Mouse (Mus musculus) MEL (cell line): ENCODE measurements around the gene Nptx1. TPM values are rescaled to one million over a fixed set of nuclear protein-coding genes. Genes with fewer than 3 reads are reported as not detected.

Experiments used
- DNase-seq: peaks from one replicate; pipeline ENCODE4 v3.0.0; 2011; ENCODE audit warnings: low read depth, low spot score
- H3K27ac ChIP-seq: 2 replicates; pipeline ENCODE4 v1.5.1; 2012; ENCODE audit warnings: low read depth, mild to moderate bottlenecking, control low read depth, low read length, moderate library complexity; ENCODE audit not compliant: control insufficient read depth
- H3K27me3 ChIP-seq, 2 experiments: fragments of 150-350 bp in 1 of 2; sonication (generic) in 1 of 2; 2 replicates each; pipeline ENCODE4 v1.6.1; 2012; ENCODE audit warnings: low read length in 2 of 2, mild to moderate bottlenecking in 2 of 2, improper control_type of control experiment in 1 of 2, moderate library complexity in 1 of 2; ENCODE audit not compliant: insufficient read depth in 2 of 2, control insufficient read depth in 1 of 2
- H3K36me3 ChIP-seq, 2 experiments: 2 replicates each; pipeline ENCODE4 v1.6.1; 2012 to 2014; ENCODE audit warnings: low read length in 2 of 2, improper control_type of control experiment in 1 of 2, inconsistent platforms in 1 of 2, mild to moderate bottlenecking in 1 of 2; ENCODE audit not compliant: insufficient read depth in 2 of 2, control insufficient read depth in 1 of 2
- H3K4me1 ChIP-seq, 2 experiments: fragments of 150-350 bp in 1 of 2; sonication (generic) in 1 of 2; 2 replicates each; pipeline ENCODE4 v1.6.1; 2012; ENCODE audit warnings: low read length in 2 of 2, improper control_type of control experiment in 1 of 2, mild to moderate bottlenecking in 1 of 2; ENCODE audit not compliant: insufficient read depth in 2 of 2, control insufficient read depth in 1 of 2
- H3K4me3 ChIP-seq, 2 experiments: fragments of 150-350 bp in 1 of 2; sonication (generic) in 1 of 2; 2 replicates each; pipeline ENCODE4 v1.5.1; 2012; ENCODE audit warnings: low read depth in 2 of 2, low read length in 2 of 2, mild to moderate bottlenecking in 2 of 2, moderate library complexity in 2 of 2, control low read depth in 1 of 2, improper control_type of control experiment in 1 of 2; ENCODE audit not compliant: control insufficient read depth in 1 of 2, insufficient read depth in 1 of 2
- H3K79me2 ChIP-seq: 2 replicates; pipeline ENCODE4 v1.6.1; 2012; ENCODE audit warnings: mild to moderate bottlenecking, low read length, moderate library complexity; ENCODE audit not compliant: control insufficient read depth, poor library complexity, insufficient read depth
- H3K9ac ChIP-seq: 2 replicates; pipeline ENCODE4 v1.6.1; 2012; ENCODE audit warnings: low read depth, mild to moderate bottlenecking, control low read depth, low read length, moderate library complexity; ENCODE audit not compliant: control insufficient read depth, poor library complexity, severe bottlenecking
- H3K9me3 ChIP-seq: fragments of 150-350 bp; sonication (generic); replicated peaks from 2 replicates; pipeline ENCODE4 v1.6.1; 2012; ENCODE audit warnings: mild to moderate bottlenecking, low read length, improper control_type of control experiment, moderate library complexity; ENCODE audit not compliant: insufficient read depth
- CHD1 ChIP-seq: IDR thresholded peaks from 2 replicates; pipeline ENCODE4 v1.6.1; 2012; ENCODE audit warnings: low read depth, mild to moderate bottlenecking, inconsistent platforms, low read length, improper control_type of control experiment
- CTCF ChIP-seq, 3 experiments: IDR thresholded peaks in 2 of 3; conservative IDR thresholded peaks in 1 of 3; 2 replicates each; pipeline ENCODE4 v1.5.1; 2011 to 2012; ENCODE audit warnings: low read length in 3 of 3, low read depth in 2 of 3, mild to moderate bottlenecking in 2 of 3, improper control_type of control experiment in 1 of 3, inconsistent platforms in 1 of 3, mixed read lengths in 1 of 3, moderate library complexity in 1 of 3; ENCODE audit not compliant: control insufficient read depth in 1 of 3, insufficient read depth in 1 of 3, poor library complexity in 1 of 3, severe bottlenecking in 1 of 3
- EP300 ChIP-seq, 2 experiments: IDR thresholded peaks; 2 replicates each; pipeline ENCODE4 v1.6.1; 2011; ENCODE audit warnings: improper control_type of control experiment in 2 of 2, low read length in 2 of 2, low read depth in 1 of 2, mild to moderate bottlenecking in 1 of 2
- GATA1 ChIP-seq: IDR thresholded peaks from 2 replicates; pipeline ENCODE4 v1.6.1; 2011; ENCODE audit warnings: low read depth, low read length, improper control_type of control experiment
- HCFC1 ChIP-seq: IDR thresholded peaks from 2 replicates; pipeline ENCODE4 v1.6.1; 2012; ENCODE audit warnings: low read depth, mild to moderate bottlenecking, inconsistent platforms, low read length, improper control_type of control experiment, moderate library complexity
- JUND ChIP-seq: IDR thresholded peaks from 2 replicates; pipeline ENCODE4 v1.6.1; 2011; ENCODE audit warnings: low read depth, mild to moderate bottlenecking, improper control_type of control experiment, low read length
- KAT2A ChIP-seq: conservative IDR thresholded peaks from 2 replicates; pipeline ENCODE4 v1.6.1; 2012; ENCODE audit warnings: low read depth, low read length, improper control_type of control experiment, inconsistent platforms
- MAFK ChIP-seq: IDR thresholded peaks from 2 replicates; pipeline ENCODE4 v1.6.1; 2011; ENCODE audit warnings: low read depth, mild to moderate bottlenecking, low read length, improper control_type of control experiment, borderline replicate concordance
- MYB ChIP-seq: IDR thresholded peaks from 2 replicates; pipeline ENCODE4 v1.6.1; 2011; ENCODE audit warnings: mild to moderate bottlenecking, low read depth, low read length, improper control_type of control experiment
- POLR2AphosphoS2 ChIP-seq: IDR thresholded peaks from 2 replicates; pipeline ENCODE4 v1.6.1; 2011; ENCODE audit warnings: low read length, improper control_type of control experiment
- RAD21 ChIP-seq: IDR thresholded peaks from 2 replicates; pipeline ENCODE4 v1.6.1; 2011; ENCODE audit warnings: mild to moderate bottlenecking, low read depth, low read length, improper control_type of control experiment
- SIN3A ChIP-seq: IDR thresholded peaks from 2 replicates; pipeline ENCODE4 v1.6.1; 2012; ENCODE audit warnings: low read length, improper control_type of control experiment, inconsistent platforms
- TBP ChIP-seq: IDR thresholded peaks from 2 replicates; pipeline ENCODE4 v1.8.0; 2011; ENCODE audit warnings: low read depth, low read length, improper control_type of control experiment
- TCF12 ChIP-seq: IDR thresholded peaks from 2 replicates; pipeline ENCODE4 v1.6.1; 2014; ENCODE audit warnings: low read depth, mild to moderate bottlenecking, inconsistent platforms, low read length, improper control_type of control experiment, moderate library complexity
- USF1 ChIP-seq: IDR thresholded peaks from 2 replicates; pipeline ENCODE4 v1.6.1; 2014; ENCODE audit warnings: low read depth, mild to moderate bottlenecking, inconsistent platforms, low read length, improper control_type of control experiment, moderate library complexity
- polyA plus RNA-seq, 2 experiments: library from polyadenylated mRNA; stranded (reverse) in 1 of 2; unstranded in 1 of 2; fragments of >175 nt in 1 of 2; fragments of >200 nt in 1 of 2; gene quantifications; 2 replicates each; pipeline versions ENCODE4 v1.2.1 to v1.2.4; 2012; ENCODE audit warnings: low replicate concordance in 2 of 2, low read depth in 1 of 2; ENCODE audit not compliant: insufficient read length in 2 of 2, insufficient read depth in 1 of 2, missing spikeins in 1 of 2
- total RNA-seq: library from RNA; depleted of rRNA; stranded (reverse); fragments of 300-350 nt; gene quantifications from 2 replicates; pipeline ENCODE4 v1.2.3, GENCODE M21; 2012

Nptx1 gene
- total and polyA plus RNA-seq, 3 experiments = not detected

GRCm38 (mm10) chr11:119509165-119509776, 38.3 kb downstream of the Nptx1 start:
- Histone ChIP-seq H3K36me3 (no peaks in the 10 kb centered on the region), H3K4me1 (no peaks in the 10 kb centered on the region), H3K9ac (no peak overlapping the region), H3K27me3 (no peaks in the 10 kb centered on the region), H3K9me3 (no peaks in the 10 kb centered on the region), H3K27ac (no peak overlapping the region), H3K4me3 (no peak overlapping the region), H3K79me2 (no peaks in the 10 kb centered on the region)
- no peak for TF ChIP-seq SIN3A
- TF ChIP-seq POLR2AphosphoS2 = peak; percentile 59; the same call in 1 of the 2 replicates
- DNase-seq = no peak

- Histone ChIP-seq H3K4me1 (no peaks in the 10 kb centered on the region), H3K27me3 (no peaks in the 10 kb centered on the region), H3K27ac (no peak overlapping the region), H3K4me3 (no peak overlapping the region), H3K79me2 (no peaks in the 10 kb centered on the region), H3K9me3 (no peaks in the 10 kb centered on the region), H3K9ac (no peak overlapping the region), H3K36me3 (no peaks in the 10 kb centered on the region)
- no peak for DNase-seq
- TF ChIP-seq EP300 (IDR thresholded peaks at IDR 0.05; ENCODE audit: low read depth in 1 of 2, low read length in 2 of 2) (no peak), TBP (no peak), HCFC1 (no peak), CTCF (IDR thresholded peaks at IDR 0.05 in 2 of 3, conservative IDR thresholded peaks at IDR 0.05 in 1 of 3; ENCODE audit: control insufficient read depth in 1 of 3, insufficient read depth in 1 of 3, low read depth in 2 of 3, low read length in 3 of 3, poor library complexity in 1 of 3, severe bottlenecking in 1 of 3) (no peak), JUND (no peak), TCF12 (no peak), MAFK (no peak), GATA1 (no peak), CHD1 (no peak), USF1 (no peak), RAD21 (no peak), KAT2A (no peak)
These were observed 39.8 kb downstream of the Nptx1 start for GRCm38 (mm10) chr11:119507772-119508171.

- DNase-seq = no peak
- Histone ChIP-seq H3K9me3 (no peaks in the 10 kb centered on the region), H3K27ac (no peak overlapping the region), H3K27me3 (no peaks in the 10 kb centered on the region), H3K9ac (no peak overlapping the region), H3K36me3 (no peaks in the 10 kb centered on the region), H3K4me3 (no peak overlapping the region), H3K79me2 (no peaks in the 10 kb centered on the region), H3K4me1 (no peaks in the 10 kb centered on the region)
- TF ChIP-seq MYB (no peak), KAT2A (no peak), USF1 (no peak)
These were observed 41.2 kb downstream of the Nptx1 start for GRCm38 (mm10) chr11:119506386-119506785.
